Mouse (Mus musculus) natural killer cell, adult 2 months (primary cell): ENCODE data around the gene Coa7.
A peak's percentile ranks its signal among the peaks of the same experiment; 100 is the strongest.

Experiments used
- DNase-seq, 2 experiments: peaks; one replicate each; pipeline ENCODE4 v3.0.0; 2022; ENCODE audit warnings: low spot score in 2 of 2

The Coa7 gene

GRCm38 (mm10) chr4:108327730-108328484 is at the start of gene Coa7:
Coa7 (plus strand) TSS chr4:108328140.
- DNase-seq, result peak; percentile 98

- no peak for DNase-seq
Observed at GRCm38 (mm10) chr4:108300266-108300665, 27.7 kb upstream of the Coa7 start.

- peak; percentile 82 to 87 for DNase-seq
Observed at GRCm38 (mm10) chr4:108300670-108301373, 27.1 kb upstream of the Coa7 start, which contains the start of gene Zyg11b. Zyg11b (minus strand) TSS chr4:108301096.

- no peak for DNase-seq
Observed at GRCm38 (mm10) chr4:108302296-108302890, 25.5 kb upstream of the Coa7 start.

- DNase-seq, result peak; percentile 24 to 86
Observed at GRCm38 (mm10) chr4:108310706-108311105, 17.2 kb upstream of the Coa7 start.

- DNase-seq, result peak; percentile 64 to 67
Observed at GRCm38 (mm10) chr4:108314041-108314440, 13.9 kb upstream of the Coa7 start.

GRCm38 (mm10) chr4:108317656-108318605 is 10.0 kb upstream of the Coa7 start:
- no peak for DNase-seq

GRCm38 (mm10) chr4:108318649-108319615 is 9.0 kb upstream of the Coa7 start:
- peak; percentile 74 to 82 for DNase-seq

GRCm38 (mm10) chr4:108319747-108320146 is 8.2 kb upstream of the Coa7 start:
- DNase-seq, result peak; percentile 22 to 66

GRCm38 (mm10) chr4:108320627-108321380 is 7.1 kb upstream of the Coa7 start:
- DNase-seq, result peak in 1 of 2 experiments; percentile 64

GRCm38 (mm10) chr4:108323588-108323987 is 4.4 kb upstream of the Coa7 start:
- no peak for DNase-seq

GRCm38 (mm10) chr4:108327071-108327579 is 815 bp upstream of the Coa7 start:
- peak; percentile 18 to 19 for DNase-seq

GRCm38 (mm10) chr4:108329840-108330239 is 1.9 kb downstream of the Coa7 start:
- DNase-seq, result no peak

- DNase-seq, result no peak
Observed at GRCm38 (mm10) chr4:108332041-108332440, 4.1 kb downstream of the Coa7 start.

- no peak for DNase-seq
Observed at GRCm38 (mm10) chr4:108335413-108335812, 7.5 kb downstream of the Coa7 start.

- DNase-seq, result no peak
Observed at GRCm38 (mm10) chr4:108336765-108337164, 8.8 kb downstream of the Coa7 start.

- DNase-seq, result no peak
Observed at GRCm38 (mm10) chr4:108337817-108338216, 9.9 kb downstream of the Coa7 start.

- DNase-seq, result no peak
Observed at GRCm38 (mm10) chr4:108338321-108338733, 10.4 kb downstream of the Coa7 start.

- no peak for DNase-seq
Observed at GRCm38 (mm10) chr4:108338811-108339210, 10.9 kb downstream of the Coa7 start.
